Mouse (Mus musculus): ENCODE results near the gene Ttc30a1.

- TF ChIP-seq CTCF (IDR thresholded peaks at IDR 0.05; ENCODE audit: control insufficient read depth, insufficient read depth, low read length) (no peak), POLR2A (IDR thresholded peaks at IDR 0.05; ENCODE audit: borderline replicate concordance, control insufficient read depth, low read depth, low read length) (no peak)
Observed at GRCm38 (mm10) chr2:75997726-75998125, 16.0 kb upstream of the Ttc30a1 start.

All from bone marrow, adult 2 months (tissue).